Mouse (Mus musculus) olfactory bulb, adult 2 months (tissue): ENCODE measurements at regions not wholly inside any gene's neighbourhood (a gene's known extent, or its start where the extent isn't known, plus 50 kb on each side); places are given as distances from the start of the nearest gene placed in this dataset.

Source experiments
- H3K27ac ChIP-seq: fragments of 200-500 bp; 2 replicates; pipeline ENCODE4 v1.5.1; 2012; ENCODE audit warnings: low read depth, low read length; ENCODE audit not compliant: insufficient read depth
- H3K4me1 ChIP-seq: fragments of 200-500 bp; 2 replicates; pipeline ENCODE4 v1.6.1; 2012; ENCODE audit warnings: low read length; ENCODE audit not compliant: control insufficient read depth, insufficient read depth
- H3K4me3 ChIP-seq: fragments of 200-500 bp; 2 replicates; pipeline ENCODE4 v1.5.1; 2012; ENCODE audit warnings: mild to moderate bottlenecking, low read depth, low read length, moderate library complexity; ENCODE audit not compliant: insufficient read depth
- CTCF ChIP-seq: fragments of 200-500 bp; IDR thresholded peaks from 2 replicates; pipeline ENCODE4 v1.5.1; 2012; ENCODE audit warnings: low read depth, mild to moderate bottlenecking, low read length, moderate library complexity; ENCODE audit not compliant: insufficient read depth
- POLR2A ChIP-seq: fragments of 200-500 bp; IDR thresholded peaks from 2 replicates; pipeline ENCODE4 v1.6.1; 2012; ENCODE audit warnings: mild to moderate bottlenecking, low read depth, low read length, moderate library complexity; ENCODE audit not compliant: insufficient read depth
- WGBS: fragments of 180-500 bp; shearing (Covaris S2); methylation state at CpG from one replicate; pipeline ENCODE4 v1.1.7; 2018; 5-methylcytosine and 5-hydroxymethylcytosine counted together

DNA sequence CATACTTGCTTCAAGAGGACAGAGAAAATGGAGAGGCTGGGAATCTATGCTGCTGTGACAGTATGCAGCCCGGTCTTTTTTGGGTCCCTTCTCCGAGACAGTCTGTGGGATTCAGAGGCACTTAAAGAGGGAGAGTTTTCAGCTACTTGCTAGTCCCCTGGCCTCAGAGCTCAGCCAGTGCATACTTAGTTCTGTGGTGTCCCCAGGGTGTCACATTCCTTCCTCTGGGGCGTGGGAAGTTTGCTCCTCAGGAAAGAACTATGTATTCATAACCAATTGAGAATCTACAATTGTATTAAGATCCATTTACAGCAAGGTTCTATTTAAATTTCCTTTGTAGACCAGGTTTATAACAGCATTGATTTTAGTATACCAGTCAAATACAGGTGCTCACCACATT lies 1328.1 kb upstream of the Zeb2 start:
- no peak overlapping the region for H3K4me3 ChIP-seq
- TF ChIP-seq CTCF (no peak), POLR2A (no peak)
- no peak overlapping the region for H3K27ac ChIP-seq
- peaks cover 3% of the 10 kb centered on the region; the same call in 1 of the 2 replicates for H3K4me1 ChIP-seq
- WGBS = 87% methylated on average over 3 of the region's 3 CpGs

DNA sequence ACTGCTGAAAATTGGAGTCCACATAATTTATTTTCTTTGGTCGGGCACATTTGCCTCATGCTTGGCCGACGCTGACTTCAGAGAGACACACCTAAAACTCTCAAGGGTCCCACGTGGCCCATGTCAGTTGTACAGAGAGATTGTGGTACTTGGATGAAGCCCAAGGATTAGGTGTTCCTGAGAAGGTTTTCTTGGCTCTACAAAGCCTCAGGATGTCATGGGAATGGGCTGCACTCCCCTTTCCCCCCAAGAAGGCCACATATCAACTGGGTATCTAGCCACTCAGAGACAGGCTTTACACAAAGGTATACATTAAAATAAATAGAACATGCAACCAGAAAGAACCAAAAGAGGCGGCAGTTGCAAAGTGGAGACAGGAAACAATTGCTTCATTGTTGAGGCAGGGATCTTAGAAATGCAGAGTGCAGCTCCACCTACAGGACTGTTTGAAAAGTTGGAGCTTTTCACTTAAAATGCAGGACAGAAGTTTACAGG lies 1326.5 kb upstream of the Zeb2 start:
- peak overlapping the region; percentile 54; the same call in 1 of the 2 replicates for H3K27ac ChIP-seq
- TF ChIP-seq CTCF = no peak
- TF ChIP-seq POLR2A = no peak
- peaks cover 3% of the 10 kb centered on the region; the same call in 1 of the 2 replicates for H3K4me1 ChIP-seq
- WGBS = 16% methylated on average over 5 of the region's 5 CpGs
- H3K4me3 ChIP-seq = no peak overlapping the region

DNA sequence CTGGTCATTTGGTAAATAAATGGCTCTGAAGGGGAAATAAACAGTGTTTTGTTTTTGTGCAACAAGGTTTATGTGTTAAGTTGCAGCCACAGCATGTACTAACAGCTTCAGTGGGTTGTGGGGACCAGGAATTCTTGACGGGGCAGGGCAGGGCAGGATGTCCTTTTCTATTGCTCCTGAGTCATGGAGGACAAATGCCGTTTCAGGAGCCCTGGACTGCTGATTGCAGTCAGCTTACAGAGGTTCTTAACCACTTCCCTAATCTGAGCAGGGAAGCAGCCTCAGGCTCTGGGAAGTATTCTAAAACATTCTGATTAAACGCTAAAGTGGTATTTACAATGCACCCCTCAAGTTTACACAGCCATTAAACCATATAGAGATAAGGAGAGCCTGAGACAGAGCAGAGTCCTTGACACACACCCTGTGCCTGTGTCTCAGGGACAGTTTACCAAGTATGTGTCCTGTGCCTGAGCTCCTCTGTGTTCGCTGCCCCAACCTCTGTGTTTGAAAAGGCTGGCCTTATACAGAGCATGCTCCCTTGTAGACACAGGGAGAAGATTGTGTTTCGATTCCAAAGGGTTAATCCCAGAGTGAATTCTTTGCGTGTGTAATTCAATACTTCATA lies 1326.0 kb upstream of the Zeb2 start:
- Histone ChIP-seq H3K4me3 (no peak overlapping the region), H3K4me1 (peaks cover 3% of the 10 kb centered on the region; the same call in 1 of the 2 replicates), H3K27ac (no peak overlapping the region)
- 40% methylated on average over 6 of the region's 6 CpGs for WGBS
- TF ChIP-seq POLR2A = no peak
- no peak for TF ChIP-seq CTCF

DNA sequence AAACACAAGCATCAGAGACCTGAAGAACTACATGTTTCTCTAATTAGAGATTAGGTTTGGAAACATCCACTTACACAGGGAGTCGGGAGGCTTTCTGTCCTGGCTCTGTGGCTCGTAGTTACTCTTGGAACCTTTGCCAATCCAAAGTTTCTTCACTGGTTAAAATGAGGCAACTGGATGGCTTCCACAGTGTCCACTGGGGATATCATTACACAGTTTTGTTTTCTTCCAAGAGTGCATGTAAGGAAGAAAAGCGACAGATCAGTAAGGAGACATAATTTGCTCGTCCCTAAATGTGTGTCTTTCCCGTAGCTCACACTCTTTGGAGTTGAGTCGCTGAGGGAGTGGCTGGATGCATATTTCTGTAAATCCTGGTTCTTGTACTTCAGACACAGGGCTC lies 1325.4 kb upstream of the Zeb2 start:
- WGBS = 68% methylated on average over 6 of the region's 6 CpGs
- Histone ChIP-seq H3K27ac (no peak overlapping the region), H3K4me1 (peaks cover 3% of the 10 kb centered on the region; the same call in 1 of the 2 replicates), H3K4me3 (no peak overlapping the region)
- TF ChIP-seq CTCF (no peak), POLR2A (no peak)

DNA sequence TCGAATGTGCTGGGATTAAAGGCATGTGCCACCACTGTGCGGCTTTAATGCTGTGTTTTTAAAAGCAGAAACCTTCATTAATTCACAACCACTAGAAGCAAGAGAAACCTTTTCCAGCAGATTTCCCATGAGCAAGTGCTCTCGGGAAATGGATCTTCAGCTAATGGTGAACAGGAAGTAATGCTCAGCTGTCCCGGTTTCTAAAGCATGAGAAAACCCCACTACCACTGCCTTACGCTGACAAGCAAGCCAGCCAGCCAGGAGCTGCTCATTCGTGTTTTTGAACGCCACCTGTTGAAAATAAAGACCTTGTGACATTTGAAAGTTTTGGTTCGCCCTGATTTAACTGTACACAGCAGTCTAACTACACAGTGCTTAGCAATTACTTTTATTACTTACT lies 1324.7 kb upstream of the Zeb2 start:
- no peak overlapping the region for H3K4me3 ChIP-seq
- H3K4me1 ChIP-seq = peaks cover 3% of the 10 kb centered on the region; the same call in 1 of the 2 replicates
- no peak overlapping the region for H3K27ac ChIP-seq
- TF ChIP-seq POLR2A = no peak
- TF ChIP-seq CTCF = no peak
- WGBS = 92% methylated on average over 8 of the region's 8 CpGs

DNA sequence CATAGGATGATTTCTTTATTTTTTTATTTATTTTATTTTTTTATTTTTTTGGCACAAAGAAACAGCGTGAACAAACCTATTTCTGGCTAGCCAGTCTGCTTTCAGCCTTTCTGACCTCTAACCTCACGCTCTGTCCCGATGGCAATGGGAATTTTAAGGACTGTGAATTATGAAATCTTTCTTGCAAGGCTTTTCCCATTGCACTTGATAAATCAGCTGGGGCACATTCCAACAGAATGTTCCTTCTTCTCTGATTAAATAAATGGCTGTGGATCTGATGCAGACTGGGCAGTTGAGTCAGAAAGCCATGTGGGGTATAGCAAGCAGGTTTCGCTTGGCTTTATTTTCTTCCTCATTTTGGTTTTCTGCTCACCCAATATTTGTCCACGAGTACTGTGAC lies 1324.2 kb upstream of the Zeb2 start:
- H3K27ac ChIP-seq = no peak overlapping the region
- TF ChIP-seq CTCF (no peak), POLR2A (no peak)
- no peak overlapping the region for H3K4me3 ChIP-seq
- 96% methylated on average over 5 of the region's 5 CpGs for WGBS
- peaks cover 3% of the 10 kb centered on the region; the same call in 1 of the 2 replicates for H3K4me1 ChIP-seq

DNA sequence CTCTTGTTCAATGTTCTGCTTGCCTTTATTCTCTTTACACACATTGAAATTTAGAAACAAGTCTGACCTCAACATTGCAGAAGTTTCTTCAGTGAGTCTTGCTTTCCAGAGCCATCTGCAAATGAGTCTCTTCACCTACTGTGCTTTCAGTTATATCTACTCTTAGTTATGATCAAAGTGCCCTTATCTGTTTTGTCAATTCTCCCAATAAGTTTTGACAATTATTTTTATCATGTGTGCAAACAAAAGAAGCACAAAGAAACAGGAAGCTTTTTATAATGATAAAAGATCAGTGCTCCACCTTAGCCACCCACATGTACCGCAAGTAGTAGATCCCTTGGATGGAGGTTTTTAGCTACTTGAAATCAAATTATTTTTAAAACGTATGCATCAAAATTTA lies 1322.8 kb upstream of the Zeb2 start:
- 93% methylated on average over 2 of the region's 2 CpGs for WGBS
- H3K27ac ChIP-seq = no peak overlapping the region
- no peak overlapping the region for H3K4me3 ChIP-seq
- H3K4me1 ChIP-seq = peaks cover 3% of the 10 kb centered on the region; the same call in 1 of the 2 replicates
- TF ChIP-seq CTCF = no peak
- TF ChIP-seq POLR2A = no peak

DNA sequence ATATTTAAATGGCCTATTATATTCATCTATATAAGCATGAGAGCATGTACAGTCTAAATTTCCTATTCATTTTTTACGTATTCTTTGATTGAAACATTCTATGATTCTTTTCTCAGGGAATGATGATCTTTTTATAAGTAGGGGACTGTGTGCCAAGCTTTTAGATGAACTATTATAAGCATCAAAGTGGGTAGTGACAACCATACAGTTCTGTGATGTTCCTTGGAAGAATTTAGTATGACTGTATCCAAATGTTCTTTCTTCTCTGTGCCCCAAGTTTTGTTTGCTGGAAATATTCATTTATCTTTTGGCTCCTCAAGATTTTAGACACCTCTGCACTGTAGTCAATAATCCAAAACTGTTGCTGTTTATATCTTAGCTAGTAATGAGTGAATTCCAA lies 1301.1 kb upstream of the Zeb2 start:
- TF ChIP-seq POLR2A = no peak
- no peak for TF ChIP-seq CTCF
- no peak overlapping the region for H3K27ac ChIP-seq
- no peak overlapping the region for H3K4me3 ChIP-seq
- no peaks in the 10 kb centered on the region for H3K4me1 ChIP-seq
- 90% methylated on average over 1 of the region's 1 CpGs for WGBS

DNA sequence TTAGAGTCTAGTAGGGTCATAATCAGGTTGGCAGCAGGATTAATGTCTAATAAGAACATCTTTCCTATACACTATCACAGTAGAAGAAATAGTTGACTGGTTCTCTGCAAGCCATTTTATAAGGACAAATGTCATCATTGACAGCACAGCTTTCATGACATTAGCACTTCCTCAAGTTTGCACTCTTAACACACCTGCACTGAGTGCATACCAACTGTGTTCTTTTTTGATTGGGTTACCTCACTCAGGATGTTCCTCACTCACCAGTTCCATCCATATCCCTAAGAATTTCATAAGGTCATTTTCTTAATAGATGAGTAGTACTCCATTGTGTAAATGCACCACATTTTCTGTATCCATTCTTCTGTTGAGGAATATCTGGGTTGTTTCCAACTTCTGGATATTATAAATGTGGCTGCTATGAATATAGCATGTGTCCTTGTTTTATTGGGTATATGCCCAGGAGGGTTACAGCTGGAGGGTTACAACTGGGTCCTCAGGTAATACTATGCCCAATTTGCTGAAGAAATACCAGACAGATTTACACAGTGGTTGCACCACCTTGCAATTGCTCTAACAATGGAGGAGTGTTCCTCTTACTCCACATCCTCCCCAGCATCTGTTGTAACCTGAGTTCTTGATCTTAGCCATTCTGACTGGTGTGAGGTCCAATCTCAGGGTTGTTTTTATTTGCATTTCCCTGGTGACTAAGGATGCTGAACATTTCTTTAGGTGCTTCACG lies 1285.3 kb upstream of the Zeb2 start:
- no peak for TF ChIP-seq CTCF
- no peak for TF ChIP-seq POLR2A
- WGBS = 97% methylated on average over 1 of the region's 1 CpGs
- no peak overlapping the region for H3K27ac ChIP-seq

More for the DNA sequence above, 1285.3 kb upstream of the Zeb2 start:
- no peak overlapping the region for H3K4me3 ChIP-seq
- H3K4me1 ChIP-seq = no peaks in the 10 kb centered on the region
